Mouse (Mus musculus): ENCODE data around the gene Ccdc107. TPM values are rescaled to one million over a fixed set of nuclear protein-coding genes. Genes with fewer than 3 reads are reported as not detected.
"Not testable (repeated sequence)": the region's sequence is repeated elsewhere in the genome, so short reads cannot be mapped to it uniquely, and the experiment has no call there.

Gene Ccdc107
- total RNA-seq, 4 experiments from 2014 or later, result 19.2 to 34.9 (median 25.5) TPM

DNA sequence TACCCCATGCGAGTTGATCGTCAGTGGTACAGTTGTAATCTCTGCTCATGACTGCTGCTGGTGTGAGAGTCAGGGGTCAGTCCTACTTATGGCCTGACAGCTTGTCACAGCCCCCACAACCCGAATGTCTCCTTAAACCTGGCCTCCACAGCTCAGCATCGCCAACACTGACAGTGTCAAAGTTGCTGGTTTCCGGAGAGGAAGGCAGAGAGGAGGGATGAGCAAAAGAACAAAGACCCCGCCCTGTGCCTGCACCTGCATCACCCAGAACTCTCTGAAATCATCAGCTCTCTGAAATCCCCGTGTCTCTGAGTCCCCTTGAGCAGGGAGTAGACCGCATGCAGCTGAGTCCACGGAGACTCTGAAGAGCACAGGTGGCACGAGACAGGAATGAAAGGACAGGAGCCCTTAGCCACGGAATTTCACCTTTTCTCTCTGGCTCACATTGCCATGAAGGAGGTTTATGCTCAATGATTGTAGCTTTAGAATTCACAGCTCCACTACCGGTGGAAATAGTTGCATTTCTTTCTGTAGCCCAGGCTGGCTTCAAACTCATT, 9.1 kb upstream of the Ccdc107 start, which contains the start of gene Sit1:
TSS of gene Sit1 (minus strand) at position 200 of the 557 bp plus-strand sequence.
- DNase-seq (ENCODE audit: low spot score in 2 of 2), result no peak

DNA sequence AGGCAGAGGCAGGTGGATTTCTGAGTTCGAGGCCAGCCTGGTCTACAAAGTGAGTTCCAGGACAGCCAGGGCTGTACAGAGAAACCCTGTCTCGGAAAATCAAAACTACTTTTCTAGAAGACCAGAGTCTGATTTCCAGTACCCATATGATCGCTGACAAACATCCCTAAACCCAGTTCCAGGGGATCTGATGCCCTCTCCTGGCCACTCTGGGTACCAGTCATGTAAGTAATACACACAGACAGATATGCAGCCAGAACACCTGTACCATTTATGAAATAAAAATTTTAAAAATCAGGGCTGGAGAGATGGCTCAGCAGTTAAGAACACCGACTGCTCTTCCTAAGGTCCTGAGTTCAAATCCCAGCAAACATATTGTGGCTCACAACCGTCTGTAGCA, 7.0 kb upstream of the Ccdc107 start:
- not testable (repeated sequence) for DNase-seq (ENCODE audit: low spot score in 2 of 2)

DNA sequence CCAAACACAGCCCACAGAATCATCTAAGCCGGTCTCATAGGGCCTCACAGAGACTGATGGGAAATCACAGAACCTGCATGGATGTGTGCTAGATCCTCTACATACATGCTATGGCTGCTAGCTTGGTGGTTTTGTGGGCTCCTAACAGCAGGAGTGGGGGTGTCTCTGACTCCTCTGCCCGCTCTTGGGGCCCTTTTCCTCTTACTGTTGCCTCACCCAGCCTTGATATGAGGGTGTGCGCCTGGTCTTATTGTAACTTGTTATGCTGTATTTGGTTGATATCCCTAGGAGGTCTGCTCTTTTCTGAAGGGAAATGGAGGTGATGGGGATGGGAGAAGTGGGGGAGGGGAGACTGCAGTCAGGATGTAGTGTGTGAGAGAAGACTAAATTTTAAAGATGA, 3.1 kb upstream of the Ccdc107 start:
- no peak for DNase-seq (ENCODE audit: low spot score in 2 of 2)

- DNase-seq (ENCODE audit: low spot score in 2 of 2), result no peak
Observed at GRCm38 (mm10) chr4:43490801-43491200, 1.9 kb upstream of the Ccdc107 start.

GRCm38 (mm10) chr4:43492101-43492820, 439 bp upstream of the Ccdc107 start:
- no peak for DNase-seq (ENCODE audit: low spot score in 2 of 2)

GRCm38 (mm10) chr4:43493186-43493845, 616 bp downstream of the Ccdc107 start:
- peak; percentile 89 to 92 for DNase-seq (ENCODE audit: low spot score in 2 of 2)

- no peak for DNase-seq (ENCODE audit: low spot score in 2 of 2)
Observed at GRCm38 (mm10) chr4:43493846-43494240, 1.1 kb downstream of the Ccdc107 start.

- no peak for DNase-seq (ENCODE audit: low spot score in 2 of 2)
Observed at GRCm38 (mm10) chr4:43496587-43496986, 3.9 kb downstream of the Ccdc107 start.

GRCm38 (mm10) chr4:43497405-43497804, 4.7 kb downstream of the Ccdc107 start:
- DNase-seq (ENCODE audit: low spot score in 2 of 2), result no peak

GRCm38 (mm10) chr4:43497946-43498345, 5.2 kb downstream of the Ccdc107 start:
- no peak for DNase-seq (ENCODE audit: low spot score in 2 of 2)

DNA sequence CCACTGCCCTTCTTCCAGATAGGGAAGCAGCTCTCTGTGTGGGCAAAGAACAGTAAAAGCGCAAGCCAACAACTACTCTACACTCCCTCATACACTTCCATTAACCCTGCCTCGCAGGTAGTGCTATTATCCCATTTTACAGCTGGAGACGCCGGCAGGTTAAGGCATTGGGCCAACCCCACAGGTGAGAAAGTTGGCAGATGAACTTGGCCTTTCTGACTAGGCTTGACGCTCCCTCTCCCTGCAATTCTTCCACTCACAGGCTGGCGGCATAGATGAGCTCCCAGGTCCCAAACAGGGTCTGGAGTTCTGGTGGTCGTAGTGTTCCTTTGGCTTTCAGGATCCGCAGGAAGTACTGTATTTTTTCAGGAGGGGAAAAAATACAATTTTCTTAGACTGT, 6.3 kb downstream of the Ccdc107 start:
- DNase-seq (ENCODE audit: low spot score in 2 of 2), result no peak

- peak; percentile 60 to 77 for DNase-seq (ENCODE audit: low spot score in 2 of 2)
Observed at GRCm38 (mm10) chr4:43499407-43500333, 7.0 kb downstream of the Ccdc107 start, which contains the start of gene Arhgef39. TSS of gene Arhgef39 (minus strand) at chr4:43499695.

- no peak for DNase-seq (ENCODE audit: low spot score in 2 of 2)
Observed at GRCm38 (mm10) chr4:43503041-43503440, 10.3 kb downstream of the Ccdc107 start.

DNA sequence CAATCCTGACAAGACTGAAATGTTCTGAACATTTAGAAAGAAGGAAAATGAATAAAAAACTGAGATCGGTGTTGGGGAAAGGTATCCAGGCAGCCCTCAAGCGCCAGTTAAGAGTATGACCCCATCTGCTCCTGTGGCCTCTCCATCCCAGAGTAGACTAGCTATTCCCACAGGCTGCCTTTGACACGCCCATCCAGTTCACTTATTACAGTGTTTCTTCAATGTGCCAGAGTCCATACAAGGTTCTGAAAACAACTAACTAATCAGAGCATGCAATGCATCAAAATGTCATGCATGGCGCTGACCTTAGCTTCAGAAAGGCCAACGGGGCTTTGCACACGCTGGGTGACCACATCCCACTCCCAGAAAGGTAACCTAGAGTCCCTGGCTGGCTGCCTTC, 10.8 kb downstream of the Ccdc107 start:
- DNase-seq (ENCODE audit: low spot score in 2 of 2), result no peak

DNA sequence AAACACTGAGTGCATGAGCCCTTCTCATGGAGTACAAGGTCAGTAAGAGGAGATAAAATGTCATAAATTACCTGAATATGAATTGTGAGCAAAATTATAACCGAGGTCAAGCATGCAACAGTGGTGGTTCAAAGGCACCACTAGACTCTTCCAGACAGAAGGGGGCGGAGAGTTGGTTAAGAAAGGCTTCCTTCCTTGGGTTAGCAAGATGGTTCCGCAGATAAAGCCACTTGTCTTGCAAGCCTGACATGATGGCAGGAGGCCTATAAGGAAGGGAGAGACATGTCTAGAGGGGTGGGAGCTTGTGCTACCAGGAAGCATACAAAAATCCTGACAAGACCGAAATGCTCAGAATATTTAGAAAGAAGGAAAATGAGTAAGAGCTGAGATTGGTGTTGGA, 11.6 kb downstream of the Ccdc107 start:
- DNase-seq (ENCODE audit: low spot score in 2 of 2), result no peak

DNA sequence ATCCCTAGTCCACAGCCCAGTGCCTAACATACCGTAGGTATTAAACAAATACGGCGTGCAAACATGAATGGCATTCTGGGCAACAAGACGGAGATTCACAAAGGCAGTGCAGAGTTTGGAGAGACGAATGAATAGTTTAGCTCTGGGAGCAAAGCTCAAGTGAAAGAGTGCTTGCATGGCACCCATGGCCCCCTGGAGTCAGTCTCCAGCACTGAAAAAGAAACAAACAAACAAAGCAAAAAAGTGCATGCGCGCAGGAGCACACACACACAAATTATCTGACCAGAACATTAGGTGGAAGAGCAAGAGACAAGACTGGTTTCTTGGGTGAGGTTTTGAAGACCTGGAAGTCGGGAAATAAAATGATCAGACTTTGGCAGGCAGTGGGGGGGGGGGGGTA, 13.4 kb downstream of the Ccdc107 start:
- DNase-seq (ENCODE audit: low spot score in 2 of 2), result no peak

- DNase-seq (ENCODE audit: low spot score in 2 of 2), result peak; percentile 57 to 64
Observed at GRCm38 (mm10) chr4:43506536-43507185, 14.0 kb downstream of the Ccdc107 start, which contains the start of gene Car9. TSS of gene Car9 (plus strand) at chr4:43506966.

GRCm38 (mm10) chr4:43507938-43508665, 15.4 kb downstream of the Ccdc107 start:
- DNase-seq (ENCODE audit: low spot score in 2 of 2), result no peak

GRCm38 (mm10) chr4:43508666-43508997, 15.9 kb downstream of the Ccdc107 start:
- DNase-seq (ENCODE audit: low spot score in 2 of 2), result no peak

- DNase-seq (ENCODE audit: low spot score in 2 of 2), result no peak
Observed at GRCm38 (mm10) chr4:43509109-43509508, 16.4 kb downstream of the Ccdc107 start.
